Comparison of ENCODE assay signal across 9 mouse cellular contexts in genomic region chr5:149440180-149440573, GRCm38 (mm10). TPM values are rescaled to one million over a fixed set of nuclear protein-coding genes. Genes with fewer than 3 reads are reported as not detected.
DNase-seq lines count a peak whose midpoint lies in the region; ATAC-seq and TF ChIP-seq lines count a peak whose summit lies in the region.
"Had no signal": no experiment of that assay in that cellular context is flagged by ENCODE, and none has a peak within 500 bp of the region (broad histone marks: within the 10 kb centered on the region; RNA-seq: fewer than 3 reads in every experiment).

No protein-coding gene starts in this region.

- peak overlapping the region; percentile 43; the same call in 1 of the 2 replicates for H3K27ac ChIP-seq in kidney, postnatal 0 days
- 0 out of 2 replicates have a peak overlapping the region, but pooled peaks have one; percentile 47 for H3K27ac ChIP-seq in liver, embryonic 12.5 days
- H3K27ac ChIP-seq in neural tube, embryonic 13.5 days (replicated peaks) = peak overlapping the region; percentile 99
- H3K27ac ChIP-seq: macrophage had no signal

- H3K27me3 ChIP-seq in kidney, postnatal 0 days (ENCODE audit: insufficient read depth, low read length) = no peaks in the 10 kb centered on the region
- peaks cover 11% of the 10 kb centered on the region; the same call in 1 of the 2 replicates for H3K27me3 ChIP-seq in liver, embryonic 12.5 days (replicated peaks)
- no peaks in the 10 kb centered on the region for H3K27me3 ChIP-seq in neural tube, embryonic 13.5 days

- no peak for TF ChIP-seq CTCF in kidney, postnatal 0 days (IDR thresholded peaks at IDR 0.05; ENCODE audit: low read depth)

- peak; percentile 5 for DNase-seq in kidney, adult 18-20 months
- no peak for DNase-seq in kidney, adult 11 months
- DNase-seq in embryo, embryonic 9.5 days (ENCODE audit: extremely low spot score) = peak; percentile 77
- DNase-seq in heart, adult 18-20 months = peak; percentile 46 to 51
- DNase-seq in kidney, postnatal 0 days (ENCODE audit: low spot score) = peak; percentile 42
- peak; percentile 59 for DNase-seq in thymus, postnatal 0 days (ENCODE audit: low spot score)

- H3K4me2 ChIP-seq in kidney, postnatal 0 days (ENCODE audit: low read length) = peak overlapping the region; percentile 83
- H3K4me2 ChIP-seq in liver, embryonic 12.5 days = peak overlapping the region; percentile 84
- peak overlapping the region; percentile 83 for H3K4me2 ChIP-seq in neural tube, embryonic 13.5 days

- H3K9ac ChIP-seq in kidney, postnatal 0 days (ENCODE audit: low read depth, low read length) = peak overlapping the region; percentile 32
- H3K9ac ChIP-seq in liver, embryonic 12.5 days = peak overlapping the region; percentile 55
- peak overlapping the region; percentile 78 for H3K9ac ChIP-seq in neural tube, embryonic 13.5 days

- H3K4me1 ChIP-seq in kidney, postnatal 0 days (replicated peaks; ENCODE audit: insufficient read depth, low read length) = no peaks in the 10 kb centered on the region
- peaks cover 51% of the 10 kb centered on the region for H3K4me1 ChIP-seq in liver, embryonic 12.5 days
- H3K4me1 ChIP-seq in neural tube, embryonic 13.5 days (replicated peaks) = peaks cover 39% of the 10 kb centered on the region

- ATAC-seq in kidney, postnatal 0 days (replicated peaks; ENCODE audit: low FRiP score, low read depth) = peak; percentile 62; the same call in 1 of the 2 replicates
- peak; percentile 9; the same call in 1 of the 2 replicates for ATAC-seq in liver, embryonic 12.5 days
- ATAC-seq in neural tube, embryonic 13.5 days (ENCODE audit: low read depth) = peak; percentile 88

- no peaks in the 10 kb centered on the region for H3K9me3 ChIP-seq in kidney, postnatal 0 days (replicated peaks; ENCODE audit: low read length)
- H3K9me3 ChIP-seq in liver, embryonic 12.5 days (replicated peaks) = no peaks in the 10 kb centered on the region
- H3K9me3 ChIP-seq in neural tube, embryonic 13.5 days = no peaks in the 10 kb centered on the region

- H3K4me3 ChIP-seq in kidney, postnatal 0 days (replicated peaks; ENCODE audit: low read depth, low read length) = peak overlapping the region; percentile 39
- H3K4me3 ChIP-seq in liver, embryonic 12.5 days = peak overlapping the region; percentile 51
- peak overlapping the region; percentile 45 for H3K4me3 ChIP-seq in neural tube, embryonic 13.5 days

- H3K36me3 ChIP-seq in kidney, postnatal 0 days (ENCODE audit: insufficient read depth, low read length) = no peaks in the 10 kb centered on the region
- H3K36me3 ChIP-seq in liver, embryonic 12.5 days = no peaks in the 10 kb centered on the region
- H3K36me3 ChIP-seq in neural tube, embryonic 13.5 days = no peaks in the 10 kb centered on the region

- under 1% methylated on average over 18 of the region's 18 CpGs for WGBS in kidney, postnatal 0 days
- 2% methylated on average over 18 of the region's 18 CpGs for WGBS in liver, embryonic 12.5 days (ENCODE audit: insufficient replicate concordance)
- WGBS in neural tube, embryonic 13.5 days = 3% methylated on average over 16 of the region's 18 CpGs

RNA-seq across cellular contexts. Expression of gene Tex26, which starts 0.7 kb away (rescaled TPM):
- total RNA-seq in heart, adult 18-20 months (2021) = not detected
- 0.14 and 0.23 TPM in 2 replicates for polyA plus RNA-seq in kidney, postnatal 0 days (2015; fragmentation: Nextera tagmentation; extraction: Ambion mirVana)
- 0.13 and 0.18 TPM in 2 replicates for polyA plus RNA-seq in liver, embryonic 12.5 days (2016; fragmentation: Nextera tagmentation; extraction: Ambion mirVana)
- 0.54 and 1.3 TPM in 2 replicates for polyA plus RNA-seq in neural tube, embryonic 13.5 days (2015; fragmentation: Nextera tagmentation; extraction: Ambion mirVana)
- 0.44 and 0.91 TPM in 2 replicates for polyA plus RNA-seq in thymus, postnatal 0 days (2015; fragmentation: Nextera tagmentation; extraction: Ambion mirVana)
- polyA plus RNA-seq: macrophage had no signal

RNA-seq across cellular contexts. Expression of gene Medag, which starts 28.6 kb away (rescaled TPM):
- 10 to 100 TPM in 1 of 2 experiments, 1 to 10 TPM in 1; 8.8 to 10.5 TPM for total RNA-seq in heart, adult 18-20 months (2021)
- polyA plus RNA-seq in kidney, postnatal 0 days (2015; fragmentation: Nextera tagmentation; extraction: Ambion mirVana) = 0.24 and 0.31 TPM in 2 replicates
- polyA plus RNA-seq in liver, embryonic 12.5 days (2016; fragmentation: Nextera tagmentation; extraction: Ambion mirVana) = 0.35 and 0.57 TPM in 2 replicates
- 1.2 and 1.4 TPM in 2 replicates for polyA plus RNA-seq in neural tube, embryonic 13.5 days (2015; fragmentation: Nextera tagmentation; extraction: Ambion mirVana)
- 1.3 and 2.0 TPM in 2 replicates for polyA plus RNA-seq in thymus, postnatal 0 days (2015; fragmentation: Nextera tagmentation; extraction: Ambion mirVana)
- polyA plus RNA-seq: macrophage had no signal

Comparison
In these comparisons a context has a peak if more than half of its experiments do, and no peak if none do; other contexts are left out.
1. ATAC-seq: peak in every context shown above with its lines; median percentile 88 in neural tube, embryonic 13.5 days; 62 in kidney, postnatal 0 days; 9 in liver, embryonic 12.5 days.
2. H3K27ac ChIP-seq: peak in every context shown above with its lines; median percentile 99 in neural tube, embryonic 13.5 days; 47 in liver, embryonic 12.5 days; 43 in kidney, postnatal 0 days.